Mouse (Mus musculus) MEL (cell line): ENCODE data around the gene Fos.

ENCODE experiments used
- CTCF ChIP-seq, 3 experiments: IDR thresholded peaks in 2 of 3; conservative IDR thresholded peaks in 1 of 3; 2 replicates each; pipeline ENCODE4 v1.5.1; 2011 to 2012; ENCODE audit warnings: low read length in 3 of 3, low read depth in 2 of 3, mild to moderate bottlenecking in 2 of 3, improper control_type of control experiment in 1 of 3, inconsistent platforms in 1 of 3, mixed read lengths in 1 of 3, moderate library complexity in 1 of 3; ENCODE audit not compliant: control insufficient read depth in 1 of 3, insufficient read depth in 1 of 3, poor library complexity in 1 of 3, severe bottlenecking in 1 of 3
- EP300 ChIP-seq, 2 experiments: IDR thresholded peaks; 2 replicates each; pipeline ENCODE4 v1.6.1; 2011; ENCODE audit warnings: improper control_type of control experiment in 2 of 2, low read length in 2 of 2, low read depth in 1 of 2, mild to moderate bottlenecking in 1 of 2
- MYB ChIP-seq: IDR thresholded peaks from 2 replicates; pipeline ENCODE4 v1.6.1; 2011; ENCODE audit warnings: mild to moderate bottlenecking, low read depth, low read length, improper control_type of control experiment
- POLR2A ChIP-seq, 2 experiments: IDR thresholded peaks; 2 replicates each; pipeline ENCODE4 v1.6.1; 2011 to 2012; ENCODE audit warnings: low read length in 2 of 2, mild to moderate bottlenecking in 2 of 2, control low read depth in 1 of 2, improper control_type of control experiment in 1 of 2, low read depth in 1 of 2, moderate library complexity in 1 of 2; ENCODE audit not compliant: control insufficient read depth in 1 of 2, insufficient read depth in 1 of 2, poor library complexity in 1 of 2
- RAD21 ChIP-seq: IDR thresholded peaks from 2 replicates; pipeline ENCODE4 v1.6.1; 2011; ENCODE audit warnings: mild to moderate bottlenecking, low read depth, low read length, improper control_type of control experiment
- ZNF384 ChIP-seq: IDR thresholded peaks from 2 replicates; pipeline ENCODE4 v1.6.1; 2012; ENCODE audit warnings: low read depth, mild to moderate bottlenecking, inconsistent platforms, low read length, improper control_type of control experiment

GRCm38 (mm10) chr12:85464902-85465301 lies 8.8 kb upstream of the Fos start:
- TF ChIP-seq MYB, result no peak
- no peak for TF ChIP-seq RAD21
- no peak for TF ChIP-seq EP300 (IDR thresholded peaks at IDR 0.05; ENCODE audit: low read depth in 1 of 2, low read length in 2 of 2)
- TF ChIP-seq POLR2A (IDR thresholded peaks at IDR 0.05; ENCODE audit: control insufficient read depth in 1 of 2, insufficient read depth in 1 of 2, low read depth in 1 of 2, low read length in 2 of 2, poor library complexity in 1 of 2), result no peak
- TF ChIP-seq CTCF (IDR thresholded peaks at IDR 0.05 in 2 of 3, conservative IDR thresholded peaks at IDR 0.05 in 1 of 3; ENCODE audit: control insufficient read depth in 1 of 3, insufficient read depth in 1 of 3, low read depth in 2 of 3, low read length in 3 of 3, poor library complexity in 1 of 3, severe bottlenecking in 1 of 3), result no peak
- TF ChIP-seq ZNF384, result no peak
